Mouse (Mus musculus): ENCODE results near the gene Sptan1. TPM values are rescaled to one million over a fixed set of nuclear protein-coding genes. Genes with fewer than 3 reads are reported as not detected.

Sptan1 gene
- polyA plus RNA-seq, 1 experiment from 2014 or later: 98.4 TPM

- WGBS: 6% methylated on average over 2 of the region's 2 CpGs
- Histone ChIP-seq H3K27me3 (ENCODE audit: control insufficient read depth, insufficient read depth, low read depth, low read length) (no peaks in the 10 kb centered on the region), H3K36me3 (ENCODE audit: control insufficient read depth, insufficient read depth, low read length) (peaks cover 5% of the 10 kb centered on the region; the same call in 1 of the 2 replicates), H3K9me3 (ENCODE audit: control insufficient read depth, low read length) (no peaks in the 10 kb centered on the region), H3K4me2 (ENCODE audit: low read depth, low read length) (no peak overlapping the region), H3K9ac (ENCODE audit: low read length) (no peak overlapping the region), H3K27ac (ENCODE audit: low read length) (0 out of 2 replicates have a peak overlapping the region, but pooled peaks have one; percentile 28), H3K4me1 (replicated peaks; ENCODE audit: control insufficient read depth, insufficient read depth, low read length) (peaks cover 20% of the 10 kb centered on the region), H3K4me3 (ENCODE audit: low read length) (no peak overlapping the region)
- peak; percentile 80 for ATAC-seq (ENCODE audit: low read depth)
Observed at GRCm38 (mm10) chr2:29973525-29973924, 8.2 kb downstream of the Sptan1 start.

GRCm38 (mm10) chr2:29977307-29977706, 11.9 kb downstream of the Sptan1 start:
- no peak for ATAC-seq (ENCODE audit: low read depth)
- Histone ChIP-seq H3K27me3 (ENCODE audit: control insufficient read depth, insufficient read depth, low read depth, low read length) (no peaks in the 10 kb centered on the region), H3K36me3 (ENCODE audit: control insufficient read depth, insufficient read depth, low read length) (peaks cover 16% of the 10 kb centered on the region), H3K4me1 (replicated peaks; ENCODE audit: control insufficient read depth, insufficient read depth, low read length) (peaks cover 7% of the 10 kb centered on the region), H3K4me2 (ENCODE audit: low read depth, low read length) (no peak overlapping the region), H3K4me3 (ENCODE audit: low read length) (no peak overlapping the region), H3K27ac (ENCODE audit: low read length) (no peak overlapping the region), H3K9ac (ENCODE audit: low read length) (no peak overlapping the region), H3K9me3 (ENCODE audit: control insufficient read depth, low read length) (no peaks in the 10 kb centered on the region)

- Histone ChIP-seq H3K9me3 (ENCODE audit: control insufficient read depth, low read length) (no peaks in the 10 kb centered on the region), H3K9ac (ENCODE audit: low read length) (no peak overlapping the region), H3K27me3 (ENCODE audit: control insufficient read depth, insufficient read depth, low read depth, low read length) (no peaks in the 10 kb centered on the region), H3K4me3 (ENCODE audit: low read length) (no peak overlapping the region), H3K4me1 (replicated peaks; ENCODE audit: control insufficient read depth, insufficient read depth, low read length) (no peaks in the 10 kb centered on the region), H3K4me2 (ENCODE audit: low read depth, low read length) (no peak overlapping the region), H3K36me3 (ENCODE audit: control insufficient read depth, insufficient read depth, low read length) (peaks cover 38% of the 10 kb centered on the region), H3K27ac (ENCODE audit: low read length) (no peak overlapping the region)
- 90% methylated on average over 1 of the region's 1 CpGs for WGBS
- ATAC-seq (ENCODE audit: low read depth): no peak
Observed at GRCm38 (mm10) chr2:29980661-29981060, 15.3 kb downstream of the Sptan1 start.

GRCm38 (mm10) chr2:29991962-29992361, 26.6 kb downstream of the Sptan1 start:
- no peak overlapping the region for H3K4me2 ChIP-seq (ENCODE audit: low read depth, low read length)
- H3K4me3 ChIP-seq (ENCODE audit: low read length): no peak overlapping the region
- no peaks in the 10 kb centered on the region for H3K4me1 ChIP-seq (replicated peaks; ENCODE audit: control insufficient read depth, insufficient read depth, low read length)
- ATAC-seq (ENCODE audit: low read depth): no peak
- 46% methylated on average over 2 of the region's 2 CpGs for WGBS
- no peaks in the 10 kb centered on the region for H3K27me3 ChIP-seq (ENCODE audit: control insufficient read depth, insufficient read depth, low read depth, low read length)
- H3K27ac ChIP-seq (ENCODE audit: low read length): no peak overlapping the region
- peaks cover 71% of the 10 kb centered on the region for H3K36me3 ChIP-seq (ENCODE audit: control insufficient read depth, insufficient read depth, low read length)
- H3K9me3 ChIP-seq (ENCODE audit: control insufficient read depth, low read length): no peaks in the 10 kb centered on the region
- H3K9ac ChIP-seq (ENCODE audit: low read length): no peak overlapping the region

GRCm38 (mm10) chr2:30009101-30009500, 43.7 kb downstream of the Sptan1 start:
- H3K4me1 ChIP-seq (replicated peaks; ENCODE audit: control insufficient read depth, insufficient read depth, low read length): no peaks in the 10 kb centered on the region
- 21% methylated on average over 1 of the region's 1 CpGs for WGBS
- H3K4me2 ChIP-seq (ENCODE audit: low read depth, low read length): no peak overlapping the region
- no peak for ATAC-seq (ENCODE audit: low read depth)
- H3K9me3 ChIP-seq (ENCODE audit: control insufficient read depth, low read length): no peaks in the 10 kb centered on the region
- no peaks in the 10 kb centered on the region for H3K27me3 ChIP-seq (ENCODE audit: control insufficient read depth, insufficient read depth, low read depth, low read length)
- peaks cover 79% of the 10 kb centered on the region for H3K36me3 ChIP-seq (ENCODE audit: control insufficient read depth, insufficient read depth, low read length)
- no peak overlapping the region for H3K27ac ChIP-seq (ENCODE audit: low read length)
- no peak overlapping the region for H3K9ac ChIP-seq (ENCODE audit: low read length)
- H3K4me3 ChIP-seq (ENCODE audit: low read length): no peak overlapping the region

- peaks cover 75% of the 10 kb centered on the region for H3K36me3 ChIP-seq (ENCODE audit: control insufficient read depth, insufficient read depth, low read length)
- H3K4me3 ChIP-seq (ENCODE audit: low read length): no peak overlapping the region
- no peak overlapping the region for H3K4me2 ChIP-seq (ENCODE audit: low read depth, low read length)
- no peaks in the 10 kb centered on the region for H3K27me3 ChIP-seq (ENCODE audit: control insufficient read depth, insufficient read depth, low read depth, low read length)
- H3K9ac ChIP-seq (ENCODE audit: low read length): no peak overlapping the region
- WGBS: 77% methylated on average over 8 of the region's 8 CpGs
- no peaks in the 10 kb centered on the region for H3K4me1 ChIP-seq (replicated peaks; ENCODE audit: control insufficient read depth, insufficient read depth, low read length)
- no peaks in the 10 kb centered on the region for H3K9me3 ChIP-seq (ENCODE audit: control insufficient read depth, low read length)
- no peak overlapping the region for H3K27ac ChIP-seq (ENCODE audit: low read length)
- no peak for ATAC-seq (ENCODE audit: low read depth)
Observed at GRCm38 (mm10) chr2:30010840-30011281, 45.5 kb downstream of the Sptan1 start.

GRCm38 (mm10) chr2:30014326-30014966, 49.1 kb downstream of the Sptan1 start:
- Histone ChIP-seq H3K4me3 (ENCODE audit: low read length) (no peak overlapping the region), H3K27me3 (ENCODE audit: control insufficient read depth, insufficient read depth, low read depth, low read length) (no peaks in the 10 kb centered on the region), H3K36me3 (ENCODE audit: control insufficient read depth, insufficient read depth, low read length) (peaks cover 77% of the 10 kb centered on the region), H3K4me1 (replicated peaks; ENCODE audit: control insufficient read depth, insufficient read depth, low read length) (no peaks in the 10 kb centered on the region), H3K9ac (ENCODE audit: low read length) (no peak overlapping the region), H3K27ac (ENCODE audit: low read length) (no peak overlapping the region), H3K4me2 (ENCODE audit: low read depth, low read length) (no peak overlapping the region), H3K9me3 (ENCODE audit: control insufficient read depth, low read length) (no peaks in the 10 kb centered on the region)
- 59% methylated on average over 11 of the region's 11 CpGs for WGBS
- ATAC-seq (ENCODE audit: low read depth): peak; percentile 47

- no peak for ATAC-seq (ENCODE audit: low read depth)
- peaks cover 82% of the 10 kb centered on the region for H3K36me3 ChIP-seq (ENCODE audit: control insufficient read depth, insufficient read depth, low read length)
- 74% methylated on average over 4 of the region's 4 CpGs for WGBS
- H3K27ac ChIP-seq (ENCODE audit: low read length): no peak overlapping the region
- no peak overlapping the region for H3K9ac ChIP-seq (ENCODE audit: low read length)
- no peaks in the 10 kb centered on the region for H3K9me3 ChIP-seq (ENCODE audit: control insufficient read depth, low read length)
- no peak overlapping the region for H3K4me3 ChIP-seq (ENCODE audit: low read length)
- no peaks in the 10 kb centered on the region for H3K4me1 ChIP-seq (replicated peaks; ENCODE audit: control insufficient read depth, insufficient read depth, low read length)
- no peaks in the 10 kb centered on the region for H3K27me3 ChIP-seq (ENCODE audit: control insufficient read depth, insufficient read depth, low read depth, low read length)
- no peak overlapping the region for H3K4me2 ChIP-seq (ENCODE audit: low read depth, low read length)
Observed at GRCm38 (mm10) chr2:30025454-30025853, 60.1 kb downstream of the Sptan1 start.

- no peak for ATAC-seq (ENCODE audit: low read depth)
- H3K36me3 ChIP-seq (ENCODE audit: control insufficient read depth, insufficient read depth, low read length): peaks cover 81% of the 10 kb centered on the region
- no peaks in the 10 kb centered on the region for H3K9me3 ChIP-seq (ENCODE audit: control insufficient read depth, low read length)
- 96% methylated on average over 5 of the region's 5 CpGs for WGBS
- H3K4me1 ChIP-seq (replicated peaks; ENCODE audit: control insufficient read depth, insufficient read depth, low read length): no peaks in the 10 kb centered on the region
- no peaks in the 10 kb centered on the region for H3K27me3 ChIP-seq (ENCODE audit: control insufficient read depth, insufficient read depth, low read depth, low read length)
- H3K27ac ChIP-seq (ENCODE audit: low read length): no peak overlapping the region
- H3K4me2 ChIP-seq (ENCODE audit: low read depth, low read length): no peak overlapping the region
- no peak overlapping the region for H3K4me3 ChIP-seq (ENCODE audit: low read length)
- no peak overlapping the region for H3K9ac ChIP-seq (ENCODE audit: low read length)
Observed at GRCm38 (mm10) chr2:30026997-30027396, 61.6 kb downstream of the Sptan1 start.
